Mouse (Mus musculus) CD8-positive naive resting alpha-beta T cell, adult 2 months (primary cell): ENCODE measurements around the gene Usp24.

Source experiments
- DNase-seq, 2 experiments: peaks; one replicate each; pipeline ENCODE4 v3.0.0; 2022; ENCODE audit warnings: low read depth in 2 of 2, low spot score in 2 of 2

Usp24 gene

GRCm38 (mm10) chr4:106483831-106484230 lies 167.8 kb downstream of the Usp24 start:
- DNase-seq = no peak

- DNase-seq = no peak
Observed at GRCm38 (mm10) chr4:106490620-106491019, 174.6 kb downstream of the Usp24 start.
